Mouse (Mus musculus): ENCODE results near the gene Tex33. TPM values are rescaled to one million over a fixed set of nuclear protein-coding genes. Genes with fewer than 3 reads are reported as not detected.

Tex33 gene
- polyA plus RNA-seq, 1 experiment from 2014 or later = not detected

- no peak overlapping the region for H3K9ac ChIP-seq (ENCODE audit: low read length)
- no peak overlapping the region for H3K4me3 ChIP-seq (ENCODE audit: low read length)
- no peak for ATAC-seq (replicated peaks; ENCODE audit: extremely low read depth, insufficient read depth, low FRiP score)
- H3K9me3 ChIP-seq (replicated peaks; ENCODE audit: control insufficient read depth, low read length) = peaks cover under 1% of the 10 kb centered on the region; the same call in 1 of the 2 replicates
- no peak overlapping the region for H3K27ac ChIP-seq (ENCODE audit: low read length)
- H3K27me3 ChIP-seq (ENCODE audit: control insufficient read depth, insufficient read depth, low read length) = peaks cover 2% of the 10 kb centered on the region; the same call in 1 of the 2 replicates
- H3K4me2 ChIP-seq (ENCODE audit: low read depth, low read length) = no peak overlapping the region
- WGBS = 53% methylated on average over 3 of the region's 3 CpGs
- H3K4me1 ChIP-seq (ENCODE audit: control insufficient read depth, insufficient read depth, low read length) = no peaks in the 10 kb centered on the region
- H3K36me3 ChIP-seq (ENCODE audit: control insufficient read depth, insufficient read depth) = no peaks in the 10 kb centered on the region
These were observed 21.5 kb downstream of the Tex33 start for GRCm38 (mm10) chr15:78374204-78374603.

- Histone ChIP-seq H3K4me1 (ENCODE audit: control insufficient read depth, insufficient read depth, low read length) (no peaks in the 10 kb centered on the region), H3K4me3 (ENCODE audit: low read length) (no peak overlapping the region), H3K27ac (ENCODE audit: low read length) (no peak overlapping the region), H3K9ac (ENCODE audit: low read length) (no peak overlapping the region), H3K27me3 (ENCODE audit: control insufficient read depth, insufficient read depth, low read length) (peaks cover 10% of the 10 kb centered on the region), H3K4me2 (ENCODE audit: low read depth, low read length) (no peak overlapping the region), H3K9me3 (replicated peaks; ENCODE audit: control insufficient read depth, low read length) (no peaks in the 10 kb centered on the region), H3K36me3 (ENCODE audit: control insufficient read depth, insufficient read depth) (no peaks in the 10 kb centered on the region)
- no peak for ATAC-seq (replicated peaks; ENCODE audit: extremely low read depth, insufficient read depth, low FRiP score)
- 51% methylated on average over 3 of the region's 3 CpGs for WGBS
These were observed 22.9 kb downstream of the Tex33 start for GRCm38 (mm10) chr15:78372796-78373195.

- WGBS = 58% methylated on average over 1 of the region's 1 CpGs
- H3K9me3 ChIP-seq (replicated peaks; ENCODE audit: control insufficient read depth, low read length) = no peaks in the 10 kb centered on the region
- peaks cover 11% of the 10 kb centered on the region for H3K27me3 ChIP-seq (ENCODE audit: control insufficient read depth, insufficient read depth, low read length)
- ATAC-seq (replicated peaks; ENCODE audit: extremely low read depth, insufficient read depth, low FRiP score) = no peak
- H3K27ac ChIP-seq (ENCODE audit: low read length) = no peak overlapping the region
- no peak overlapping the region for H3K4me3 ChIP-seq (ENCODE audit: low read length)
- no peaks in the 10 kb centered on the region for H3K36me3 ChIP-seq (ENCODE audit: control insufficient read depth, insufficient read depth)
- H3K9ac ChIP-seq (ENCODE audit: low read length) = no peak overlapping the region
- H3K4me1 ChIP-seq (ENCODE audit: control insufficient read depth, insufficient read depth, low read length) = no peaks in the 10 kb centered on the region
- H3K4me2 ChIP-seq (ENCODE audit: low read depth, low read length) = no peak overlapping the region
These were observed 26.1 kb downstream of the Tex33 start for GRCm38 (mm10) chr15:78369641-78370040.

DNA sequence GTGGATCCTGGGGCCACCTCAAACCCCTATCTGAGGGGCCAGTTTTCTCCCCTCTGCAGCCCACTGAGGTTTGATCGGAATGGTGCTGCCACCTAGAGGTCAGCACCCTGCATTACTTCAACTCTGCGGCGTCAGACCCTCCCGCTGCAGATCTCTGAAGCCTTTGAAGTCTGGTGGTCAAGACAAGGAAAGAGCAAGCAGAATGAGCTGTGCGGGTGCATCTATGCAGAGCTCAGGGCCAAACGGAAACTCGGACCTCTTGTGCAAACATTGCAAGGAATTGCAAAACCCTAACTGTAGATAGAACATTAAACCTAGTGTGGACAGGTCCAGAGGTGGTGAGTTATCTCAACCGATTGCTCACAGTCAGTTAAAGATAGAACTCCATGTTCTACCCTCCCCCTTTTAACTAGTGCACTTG, 26.8 kb downstream of the Tex33 start:
- no peaks in the 10 kb centered on the region for H3K9me3 ChIP-seq (replicated peaks; ENCODE audit: control insufficient read depth, low read length)
- no peaks in the 10 kb centered on the region for H3K4me1 ChIP-seq (ENCODE audit: control insufficient read depth, insufficient read depth, low read length)
- ATAC-seq (replicated peaks; ENCODE audit: extremely low read depth, insufficient read depth, low FRiP score) = no peak; the same call in 1 of the 2 replicates
- 4% methylated on average over 8 of the region's 8 CpGs for WGBS
- H3K4me3 ChIP-seq (ENCODE audit: low read length) = no peak overlapping the region
- no peak overlapping the region for H3K27ac ChIP-seq (ENCODE audit: low read length)
- H3K4me2 ChIP-seq (ENCODE audit: low read depth, low read length) = no peak overlapping the region
- peaks cover 11% of the 10 kb centered on the region for H3K27me3 ChIP-seq (ENCODE audit: control insufficient read depth, insufficient read depth, low read length)
- no peaks in the 10 kb centered on the region for H3K36me3 ChIP-seq (ENCODE audit: control insufficient read depth, insufficient read depth)
- H3K9ac ChIP-seq (ENCODE audit: low read length) = no peak overlapping the region

- Histone ChIP-seq H3K9ac (ENCODE audit: low read length) (no peak overlapping the region), H3K4me2 (ENCODE audit: low read depth, low read length) (no peak overlapping the region), H3K27ac (ENCODE audit: low read length) (no peak overlapping the region), H3K36me3 (ENCODE audit: control insufficient read depth, insufficient read depth) (no peaks in the 10 kb centered on the region), H3K4me3 (ENCODE audit: low read length) (no peak overlapping the region), H3K4me1 (ENCODE audit: control insufficient read depth, insufficient read depth, low read length) (no peaks in the 10 kb centered on the region), H3K9me3 (replicated peaks; ENCODE audit: control insufficient read depth, low read length) (peaks cover 2% of the 10 kb centered on the region), H3K27me3 (ENCODE audit: control insufficient read depth, insufficient read depth, low read length) (peaks cover 11% of the 10 kb centered on the region)
- 56% methylated on average over 3 of the region's 3 CpGs for WGBS
- no peak for ATAC-seq (replicated peaks; ENCODE audit: extremely low read depth, insufficient read depth, low FRiP score)
These were observed 27.9 kb downstream of the Tex33 start for GRCm38 (mm10) chr15:78367811-78368210.

DNA sequence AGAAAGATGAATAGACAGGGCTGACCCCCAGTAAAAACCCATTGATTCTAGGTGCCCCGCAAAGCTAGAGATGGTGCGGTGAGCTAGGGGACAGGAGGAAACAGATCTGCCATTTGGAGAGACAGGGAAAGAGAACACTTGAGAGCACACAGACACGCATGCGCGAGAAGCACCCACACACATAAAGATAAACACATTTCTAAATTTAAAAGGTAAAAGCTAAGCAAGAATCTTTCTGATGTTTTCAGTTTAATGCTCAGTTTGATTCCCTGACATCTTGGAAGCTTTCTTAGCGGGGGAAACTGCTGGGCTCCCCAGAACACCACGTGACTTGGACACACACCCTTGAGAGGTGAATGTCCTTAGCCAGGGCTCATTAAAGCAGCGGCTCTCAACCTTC, 28.8 kb downstream of the Tex33 start:
- Histone ChIP-seq H3K36me3 (ENCODE audit: control insufficient read depth, insufficient read depth) (no peaks in the 10 kb centered on the region), H3K27me3 (ENCODE audit: control insufficient read depth, insufficient read depth, low read length) (peaks cover 11% of the 10 kb centered on the region), H3K4me1 (ENCODE audit: control insufficient read depth, insufficient read depth, low read length) (no peaks in the 10 kb centered on the region), H3K9ac (ENCODE audit: low read length) (no peak overlapping the region), H3K4me3 (ENCODE audit: low read length) (no peak overlapping the region), H3K27ac (ENCODE audit: low read length) (no peak overlapping the region), H3K4me2 (ENCODE audit: low read depth, low read length) (no peak overlapping the region), H3K9me3 (replicated peaks; ENCODE audit: control insufficient read depth, low read length) (peaks cover 7% of the 10 kb centered on the region)
- WGBS = 67% methylated on average over 8 of the region's 8 CpGs
- no peak for ATAC-seq (replicated peaks; ENCODE audit: extremely low read depth, insufficient read depth, low FRiP score)

DNA sequence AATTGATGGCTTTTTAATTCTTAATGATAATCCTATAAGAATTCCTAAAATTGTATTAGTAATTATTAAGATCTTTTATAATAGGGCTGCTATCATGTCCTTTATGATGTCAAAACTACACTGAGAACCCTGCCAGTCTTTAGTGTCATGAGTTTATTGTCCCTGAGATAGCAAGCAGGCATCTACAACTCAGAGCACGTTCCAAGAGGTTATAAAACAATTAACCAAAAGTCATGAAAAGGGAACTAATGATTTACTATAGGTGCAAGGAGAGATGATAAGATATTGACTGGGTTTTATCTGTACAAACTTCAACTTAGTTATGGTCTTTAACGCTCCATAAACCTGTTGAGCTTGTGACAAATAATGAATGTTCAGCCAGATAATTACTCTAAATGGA, 29.8 kb downstream of the Tex33 start:
- 66% methylated on average over 2 of the region's 2 CpGs for WGBS
- Histone ChIP-seq H3K4me1 (ENCODE audit: control insufficient read depth, insufficient read depth, low read length) (no peaks in the 10 kb centered on the region), H3K27me3 (ENCODE audit: control insufficient read depth, insufficient read depth, low read length) (peaks cover 11% of the 10 kb centered on the region), H3K36me3 (ENCODE audit: control insufficient read depth, insufficient read depth) (no peaks in the 10 kb centered on the region), H3K27ac (ENCODE audit: low read length) (no peak overlapping the region), H3K4me2 (ENCODE audit: low read depth, low read length) (no peak overlapping the region), H3K4me3 (ENCODE audit: low read length) (no peak overlapping the region), H3K9ac (ENCODE audit: low read length) (no peak overlapping the region), H3K9me3 (replicated peaks; ENCODE audit: control insufficient read depth, low read length) (peaks cover 7% of the 10 kb centered on the region)
- ATAC-seq (replicated peaks; ENCODE audit: extremely low read depth, insufficient read depth, low FRiP score) = no peak

GRCm38 (mm10) chr15:78355548-78355947, 40.2 kb downstream of the Tex33 start:
- Histone ChIP-seq H3K9ac (ENCODE audit: low read length) (no peak overlapping the region), H3K27ac (ENCODE audit: low read length) (no peak overlapping the region), H3K4me1 (ENCODE audit: control insufficient read depth, insufficient read depth, low read length) (no peaks in the 10 kb centered on the region), H3K4me3 (ENCODE audit: low read length) (no peak overlapping the region), H3K36me3 (ENCODE audit: control insufficient read depth, insufficient read depth) (no peaks in the 10 kb centered on the region), H3K27me3 (ENCODE audit: control insufficient read depth, insufficient read depth, low read length) (no peaks in the 10 kb centered on the region; the same call in 1 of the 2 replicates), H3K9me3 (replicated peaks; ENCODE audit: control insufficient read depth, low read length) (no peaks in the 10 kb centered on the region), H3K4me2 (ENCODE audit: low read depth, low read length) (no peak overlapping the region)
- WGBS = 79% methylated on average over 5 of the region's 5 CpGs
- no peak for ATAC-seq (replicated peaks; ENCODE audit: extremely low read depth, insufficient read depth, low FRiP score)

GRCm38 (mm10) chr15:78354958-78355357, 40.8 kb downstream of the Tex33 start:
- no peak for ATAC-seq (replicated peaks; ENCODE audit: extremely low read depth, insufficient read depth, low FRiP score)
- no peak overlapping the region for H3K27ac ChIP-seq (ENCODE audit: low read length)
- H3K4me3 ChIP-seq (ENCODE audit: low read length) = no peak overlapping the region
- 3% methylated on average over 1 of the region's 1 CpGs for WGBS
- H3K9me3 ChIP-seq (replicated peaks; ENCODE audit: control insufficient read depth, low read length) = no peaks in the 10 kb centered on the region
- H3K4me2 ChIP-seq (ENCODE audit: low read depth, low read length) = no peak overlapping the region
- no peaks in the 10 kb centered on the region; the same call in 1 of the 2 replicates for H3K27me3 ChIP-seq (ENCODE audit: control insufficient read depth, insufficient read depth, low read length)
- no peaks in the 10 kb centered on the region for H3K36me3 ChIP-seq (ENCODE audit: control insufficient read depth, insufficient read depth)
- no peaks in the 10 kb centered on the region for H3K4me1 ChIP-seq (ENCODE audit: control insufficient read depth, insufficient read depth, low read length)
- H3K9ac ChIP-seq (ENCODE audit: low read length) = no peak overlapping the region
